Mouse (Mus musculus) liver, embryonic 15.5 days (tissue): Measurements from ENCODE around the gene Mrpl17. TPM values are rescaled to one million over a fixed set of nuclear protein-coding genes. Genes with fewer than 3 reads are reported as not detected.

Source experiments
- ATAC-seq: fragments of 200-750 bp; cut with Nextera tagmentation; 2 replicates; pipeline ENCODE4 v1.8.0; 2017; ENCODE audit warnings: moderate number of reproducible peaks, mild to moderate bottlenecking, moderate library complexity; ENCODE audit not compliant: insufficient read depth
- H3K27ac ChIP-seq: fragments of 300-500 bp; sonication (generic); replicated peaks from 2 replicates; pipeline ENCODE4 v1.5.1; 2015; ENCODE audit warnings: mild to moderate bottlenecking, inconsistent platforms
- H3K27me3 ChIP-seq: fragments of 300-500 bp; sonication (generic); 2 replicates; pipeline ENCODE4 v1.6.1; 2015; ENCODE audit warnings: mild to moderate bottlenecking, inconsistent platforms
- H3K36me3 ChIP-seq: fragments of 300-500 bp; sonication (generic); replicated peaks from 2 replicates; pipeline ENCODE4 v1.6.1; 2015; ENCODE audit warnings: moderate library complexity, mild to moderate bottlenecking, inconsistent platforms
- H3K4me1 ChIP-seq: fragments of 300-500 bp; sonication (generic); replicated peaks from 2 replicates; pipeline ENCODE4 v1.6.1; 2015; ENCODE audit warnings: inconsistent platforms
- H3K4me2 ChIP-seq: fragments of 300-500 bp; sonication (generic); 2 replicates; pipeline ENCODE4 v1.6.1; 2015; ENCODE audit warnings: moderate library complexity, mild to moderate bottlenecking, inconsistent platforms
- H3K4me3 ChIP-seq: fragments of 300-500 bp; sonication (generic); replicated peaks from 2 replicates; pipeline ENCODE4 v1.5.1; 2015; ENCODE audit warnings: mild to moderate bottlenecking, inconsistent platforms
- H3K9ac ChIP-seq: fragments of 300-500 bp; sonication (generic); 2 replicates; pipeline ENCODE4 v1.6.1; 2015; ENCODE audit warnings: moderate library complexity, mild to moderate bottlenecking, inconsistent platforms
- H3K9me3 ChIP-seq: fragments of 300-500 bp; sonication (generic); replicated peaks from 2 replicates; pipeline ENCODE4 v1.6.1; 2016; ENCODE audit warnings: inconsistent platforms
- WGBS: fragments of 180-500 bp; shearing (Covaris S2); methylation state at CpG from one replicate; pipeline ENCODE4 v1.1.7; 2015; ENCODE audit warnings: mixed read lengths; ENCODE audit not compliant: insufficient replicate concordance; 5-methylcytosine and 5-hydroxymethylcytosine counted together
- polyA plus RNA-seq: library from polyadenylated mRNA; unstranded; fragments of >200 nt; fragmentation: Nextera tagmentation; extraction: Ambion mirVana; gene quantifications from 2 replicates; pipeline ENCODE4 v1.2.1, GENCODE M21; 2015

Gene Mrpl17
- polyA plus RNA-seq, 1 experiment from 2014 or later: 216 TPM

DNA sequence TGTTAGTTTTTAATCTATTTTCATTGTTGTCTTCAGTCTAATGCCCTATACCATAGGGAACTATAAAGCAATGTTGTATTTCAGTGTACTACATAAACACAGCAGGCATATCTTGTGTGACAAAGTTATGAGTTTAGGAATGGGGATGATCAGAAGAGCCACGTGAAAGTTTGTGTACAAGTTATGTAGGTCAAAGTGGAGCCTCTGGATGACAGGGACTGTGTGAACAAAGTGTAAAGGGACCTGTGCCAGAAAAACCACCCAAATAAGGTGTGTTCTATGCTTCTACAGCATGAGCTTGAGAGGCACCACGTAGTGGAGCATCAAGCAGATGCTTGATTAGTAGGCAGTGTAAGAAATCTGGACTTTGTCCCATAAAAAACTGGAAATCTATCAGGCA lies 4.2 kb downstream of the Mrpl17 start:
- H3K4me1 ChIP-seq: peaks cover 23% of the 10 kb centered on the region
- H3K27me3 ChIP-seq: no peaks in the 10 kb centered on the region
- H3K27ac ChIP-seq: no peak overlapping the region
- ATAC-seq: no peak
- no peak overlapping the region for H3K4me2 ChIP-seq
- H3K9ac ChIP-seq: no peak overlapping the region
- no peak overlapping the region for H3K4me3 ChIP-seq
- H3K9me3 ChIP-seq: no peaks in the 10 kb centered on the region
- WGBS: 43% methylated on average over 2 of the region's 2 CpGs
- H3K36me3 ChIP-seq: peaks cover 16% of the 10 kb centered on the region

DNA sequence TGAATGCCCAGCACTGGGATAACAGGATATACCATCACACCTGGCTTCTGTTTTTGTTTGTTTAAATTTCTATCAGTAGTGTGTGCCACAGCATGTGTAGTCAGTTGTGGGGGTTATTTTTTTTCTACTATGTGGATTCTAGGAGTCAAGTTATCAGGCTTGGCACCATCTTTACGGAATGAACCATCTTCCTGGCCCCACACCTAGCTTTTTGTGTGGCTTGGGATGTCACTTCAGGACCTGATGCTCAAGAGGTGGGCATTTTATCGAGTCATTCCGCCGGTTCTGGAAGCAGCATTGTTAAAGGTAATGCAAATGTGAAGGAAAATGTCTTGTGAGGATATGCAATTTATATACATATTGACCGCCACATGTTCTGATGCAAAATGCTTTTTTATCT lies 4.8 kb downstream of the Mrpl17 start:
- Histone ChIP-seq H3K27ac (no peak overlapping the region), H3K36me3 (peaks cover 16% of the 10 kb centered on the region), H3K4me2 (no peak overlapping the region), H3K27me3 (peaks cover 3% of the 10 kb centered on the region; the same call in 1 of the 2 replicates), H3K4me1 (peaks cover 20% of the 10 kb centered on the region), H3K4me3 (no peak overlapping the region), H3K9ac (no peak overlapping the region), H3K9me3 (no peaks in the 10 kb centered on the region)
- 66% methylated on average over 5 of the region's 5 CpGs for WGBS
- no peak for ATAC-seq

DNA sequence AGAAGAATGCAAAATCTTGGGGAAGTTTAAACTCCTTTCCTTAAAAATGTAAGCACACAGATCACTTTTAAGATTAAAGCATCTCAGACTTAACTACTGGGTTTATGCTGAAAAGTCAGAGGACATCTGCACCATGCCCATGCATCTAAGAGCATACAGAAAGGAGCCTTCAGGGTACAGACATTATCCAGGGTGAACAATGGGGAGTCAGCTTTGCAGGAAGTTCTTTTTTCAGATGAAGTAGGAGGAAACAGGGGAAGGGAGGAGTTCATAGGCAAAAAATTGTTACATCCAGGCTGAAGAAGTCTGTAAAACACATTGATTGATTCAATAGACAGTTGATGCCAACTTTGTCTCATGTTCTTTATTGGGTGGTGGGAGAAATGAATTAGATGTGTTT lies 7.5 kb downstream of the Mrpl17 start:
- H3K36me3 ChIP-seq: peaks cover 2% of the 10 kb centered on the region
- no peak for ATAC-seq
- H3K4me2 ChIP-seq: no peak overlapping the region
- no peak overlapping the region for H3K27ac ChIP-seq
- H3K9ac ChIP-seq: no peak overlapping the region
- no peak overlapping the region for H3K4me3 ChIP-seq
- H3K9me3 ChIP-seq: no peaks in the 10 kb centered on the region
- H3K4me1 ChIP-seq: no peaks in the 10 kb centered on the region
- H3K27me3 ChIP-seq: peaks cover 3% of the 10 kb centered on the region; the same call in 1 of the 2 replicates

DNA sequence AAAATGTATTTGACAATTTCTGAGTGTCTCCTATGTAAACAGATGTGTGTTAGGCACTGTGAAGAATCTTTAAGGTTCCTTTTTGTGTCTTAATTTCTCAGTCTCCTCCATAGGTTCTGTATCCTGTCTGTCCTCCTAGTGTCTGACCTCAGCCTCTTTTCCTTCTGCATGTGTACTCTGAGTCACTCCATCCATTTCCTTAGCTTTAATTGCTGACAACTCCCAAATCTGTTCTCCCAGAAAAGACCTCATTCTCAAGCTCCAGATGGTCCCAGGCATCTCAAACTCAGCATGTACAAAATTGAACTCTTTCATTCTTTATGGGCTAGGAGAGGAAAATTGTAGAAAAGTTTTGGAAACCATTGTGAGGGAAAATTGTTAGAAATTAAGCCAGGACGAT lies 8.1 kb downstream of the Mrpl17 start:
- no peaks in the 10 kb centered on the region for H3K4me1 ChIP-seq
- no peak overlapping the region for H3K4me2 ChIP-seq
- H3K27me3 ChIP-seq: peaks cover 3% of the 10 kb centered on the region; the same call in 1 of the 2 replicates
- H3K27ac ChIP-seq: no peak overlapping the region
- H3K9ac ChIP-seq: no peak overlapping the region
- no peaks in the 10 kb centered on the region for H3K9me3 ChIP-seq
- H3K4me3 ChIP-seq: no peak overlapping the region
- 25% methylated on average over 1 of the region's 1 CpGs for WGBS
- ATAC-seq: no peak
- H3K36me3 ChIP-seq: no peaks in the 10 kb centered on the region

DNA sequence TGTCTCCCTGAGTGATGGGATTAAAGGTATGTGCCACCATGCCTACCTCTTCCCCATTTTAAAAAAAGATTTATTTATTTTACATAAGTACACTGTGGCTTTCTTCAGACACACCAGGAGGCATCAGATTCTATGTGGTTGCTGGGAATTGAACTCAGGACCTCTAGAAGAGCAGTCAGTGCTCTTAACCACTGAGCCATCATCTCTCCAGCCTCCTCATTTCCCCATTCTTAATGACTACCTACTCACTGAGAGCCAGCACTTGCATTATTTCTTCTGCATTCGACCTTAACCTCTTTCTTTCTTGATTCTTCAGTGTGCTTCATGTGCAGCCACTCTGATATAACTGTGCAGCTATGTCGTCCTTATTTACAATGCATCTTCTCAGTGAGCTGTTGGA lies 8.6 kb downstream of the Mrpl17 start:
- H3K4me2 ChIP-seq: no peak overlapping the region
- H3K4me3 ChIP-seq: no peak overlapping the region
- no peak overlapping the region for H3K27ac ChIP-seq
- 27% methylated on average over 2 of the region's 2 CpGs for WGBS
- no peak for ATAC-seq
- peaks cover 3% of the 10 kb centered on the region; the same call in 1 of the 2 replicates for H3K27me3 ChIP-seq
- H3K36me3 ChIP-seq: no peaks in the 10 kb centered on the region
- H3K4me1 ChIP-seq: no peaks in the 10 kb centered on the region
- no peaks in the 10 kb centered on the region for H3K9me3 ChIP-seq
- H3K9ac ChIP-seq: no peak overlapping the region

DNA sequence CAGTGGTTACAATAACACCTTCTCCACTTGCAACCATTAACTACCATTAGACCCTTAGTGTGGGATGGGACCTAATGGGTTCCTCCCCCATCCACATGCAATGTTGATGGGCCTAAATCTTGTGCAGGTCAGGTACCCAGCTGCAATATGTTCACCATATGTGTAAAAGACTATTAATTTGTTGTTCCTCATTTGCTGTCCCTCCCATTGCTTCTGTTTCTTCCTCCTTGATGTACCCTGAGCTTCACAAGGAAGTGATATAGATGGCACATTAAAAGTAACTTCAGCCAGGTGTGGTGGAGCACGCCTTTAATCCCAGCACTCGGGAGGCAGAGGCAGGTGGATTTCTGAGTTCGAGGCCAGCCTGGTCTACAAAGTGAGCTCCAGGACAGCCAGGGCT lies 13.9 kb downstream of the Mrpl17 start:
- peaks cover 4% of the 10 kb centered on the region for H3K27me3 ChIP-seq
- no peak overlapping the region for H3K4me2 ChIP-seq
- no peaks in the 10 kb centered on the region for H3K9me3 ChIP-seq
- no peak overlapping the region for H3K27ac ChIP-seq
- H3K9ac ChIP-seq: no peak overlapping the region
- 60% methylated on average over 3 of the region's 3 CpGs for WGBS
- H3K36me3 ChIP-seq: no peaks in the 10 kb centered on the region
- no peak for ATAC-seq
- no peak overlapping the region for H3K4me3 ChIP-seq
- no peaks in the 10 kb centered on the region for H3K4me1 ChIP-seq

DNA sequence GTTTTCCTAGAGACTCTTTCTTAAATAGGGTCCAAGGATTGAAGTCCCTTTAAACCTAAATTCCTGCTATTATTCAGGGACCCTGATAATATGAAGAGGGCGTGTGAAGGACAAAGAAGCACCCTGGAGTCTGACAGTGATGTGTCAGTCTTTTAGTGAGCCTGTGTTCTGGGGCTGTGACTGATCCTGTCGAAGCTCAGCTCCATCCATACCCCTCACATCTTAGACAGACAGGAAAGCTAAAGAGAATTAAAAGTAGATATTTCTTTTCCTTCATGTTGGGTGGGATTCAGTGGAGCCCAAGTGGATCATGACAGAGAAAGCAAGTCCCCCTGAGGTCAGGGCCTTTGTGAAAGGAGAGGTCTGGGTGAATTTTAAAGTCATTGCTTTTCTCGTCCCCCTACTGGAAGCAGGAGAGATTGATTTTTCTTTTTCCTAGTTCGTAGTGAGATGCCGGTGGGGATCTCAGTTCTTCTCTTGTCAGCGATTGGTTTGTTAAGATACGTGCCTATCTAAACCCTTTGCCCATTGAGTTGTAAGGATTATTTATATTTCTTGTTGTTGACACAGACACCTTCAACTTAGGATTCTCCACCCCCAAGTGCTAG lies 15.0 kb downstream of the Mrpl17 start:
- no peak for ATAC-seq
- H3K9me3 ChIP-seq: no peaks in the 10 kb centered on the region
- no peak overlapping the region for H3K27ac ChIP-seq
- peaks cover 10% of the 10 kb centered on the region for H3K27me3 ChIP-seq
- no peaks in the 10 kb centered on the region for H3K36me3 ChIP-seq
- H3K4me3 ChIP-seq: no peak overlapping the region
- no peaks in the 10 kb centered on the region for H3K4me1 ChIP-seq
- H3K4me2 ChIP-seq: no peak overlapping the region
- H3K9ac ChIP-seq: no peak overlapping the region
- WGBS: 23% methylated on average over 7 of the region's 7 CpGs

DNA sequence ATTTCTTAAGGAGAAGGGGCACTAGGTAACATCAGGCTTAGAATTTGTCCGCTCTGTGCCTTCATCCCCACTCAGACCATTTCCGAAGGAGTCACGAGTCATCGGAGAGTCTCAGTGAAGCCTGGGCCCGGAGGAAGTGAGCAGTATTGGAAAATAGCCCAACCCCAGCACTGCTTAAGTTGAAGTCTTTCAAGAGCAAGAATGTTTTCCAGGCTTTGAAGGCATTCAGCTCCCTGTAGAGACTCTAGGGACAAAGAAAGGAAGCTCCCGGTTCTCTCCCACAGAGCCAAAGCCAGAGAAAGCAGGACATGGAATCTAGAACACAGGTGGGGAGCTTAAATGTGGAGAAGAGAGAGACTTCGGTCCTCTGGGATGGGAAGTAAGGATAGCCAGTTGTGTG lies 17.2 kb downstream of the Mrpl17 start:
- no peak overlapping the region for H3K4me3 ChIP-seq
- H3K36me3 ChIP-seq: no peaks in the 10 kb centered on the region
- H3K4me2 ChIP-seq: no peak overlapping the region
- no peaks in the 10 kb centered on the region for H3K4me1 ChIP-seq
- H3K9ac ChIP-seq: no peak overlapping the region
- H3K27me3 ChIP-seq: peaks cover 29% of the 10 kb centered on the region
- H3K9me3 ChIP-seq: no peaks in the 10 kb centered on the region
- 72% methylated on average over 7 of the region's 7 CpGs for WGBS
- ATAC-seq: no peak
- no peak overlapping the region for H3K27ac ChIP-seq

DNA sequence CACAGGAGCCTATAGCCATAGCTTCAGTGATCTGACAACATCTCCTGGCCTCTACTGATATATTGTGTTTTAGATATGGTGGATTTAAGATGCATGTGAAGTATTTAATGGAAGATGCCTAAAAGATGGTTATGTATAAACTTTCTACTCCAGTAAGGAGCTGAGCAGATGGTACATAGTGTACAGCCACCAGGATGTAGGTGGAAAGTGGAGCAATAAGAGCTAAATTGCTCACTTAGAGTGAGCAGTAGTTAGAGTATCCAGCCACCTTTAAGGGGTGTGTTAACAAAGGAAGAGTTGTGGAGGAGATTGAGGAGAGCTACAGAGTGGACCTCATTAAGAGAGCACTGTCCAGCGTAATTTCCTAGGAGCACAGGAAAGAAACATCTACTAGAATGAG lies 19.8 kb downstream of the Mrpl17 start:
- Histone ChIP-seq H3K4me1 (no peaks in the 10 kb centered on the region; the same call in 1 of the 2 replicates), H3K36me3 (no peaks in the 10 kb centered on the region), H3K4me2 (no peak overlapping the region), H3K4me3 (no peak overlapping the region), H3K27me3 (peaks cover 55% of the 10 kb centered on the region), H3K9me3 (no peaks in the 10 kb centered on the region), H3K9ac (no peak overlapping the region), H3K27ac (no peak overlapping the region)
- ATAC-seq: no peak
- 64% methylated on average over 1 of the region's 1 CpGs for WGBS

DNA sequence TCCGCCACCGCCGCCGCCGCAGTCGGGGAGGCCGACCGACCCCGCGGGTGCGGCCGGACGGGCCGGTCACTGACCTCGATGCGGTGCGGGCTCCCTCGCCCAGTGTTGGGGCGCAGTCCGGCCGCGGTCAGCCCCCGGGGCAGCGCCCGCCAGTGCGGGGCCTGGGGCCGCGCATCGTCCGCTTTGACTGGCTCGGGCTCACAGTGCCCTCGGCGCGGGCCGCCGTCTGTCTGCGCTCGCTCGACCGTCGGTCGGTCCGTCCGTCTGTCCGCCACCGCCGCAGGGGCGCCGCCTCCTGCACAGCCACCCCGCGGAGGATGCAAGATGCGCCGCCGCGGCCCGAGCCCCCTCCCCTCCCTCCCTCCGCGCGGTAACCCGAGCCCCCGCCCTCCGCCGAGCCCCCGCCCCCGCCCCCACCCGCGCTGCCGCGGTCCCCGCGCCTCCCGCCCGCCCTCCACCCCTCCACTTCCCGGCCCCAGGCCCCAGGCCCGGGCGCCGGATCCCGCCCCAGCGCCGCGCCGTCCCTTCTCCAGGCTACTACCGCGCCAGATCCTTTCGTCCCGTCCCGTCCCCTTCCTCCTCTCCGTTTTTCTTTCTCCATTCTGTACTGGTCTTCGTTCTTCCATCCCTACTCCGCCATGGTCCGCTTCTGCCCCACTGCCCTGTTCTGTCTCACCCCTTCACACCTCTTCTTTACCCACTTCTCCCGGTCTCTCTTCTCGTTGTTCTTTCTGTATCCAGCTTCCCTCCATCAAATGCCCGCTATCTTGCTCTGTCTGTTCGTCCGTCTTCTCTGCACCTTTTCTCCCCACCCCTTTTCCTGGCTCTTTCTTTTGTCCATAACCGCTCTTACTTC lies 23.4 kb downstream of the Mrpl17 start, which contains the start of gene Dchs1:
TSS of gene Dchs1 (minus strand) at position 370 of the 856 bp plus-strand sequence.
- Histone ChIP-seq H3K4me3 (peak within 1 kb of the TSS; percentile 49), H3K9ac (no peak within 1 kb of the TSS), H3K36me3 (no peaks in the 10 kb centered on the region), H3K27ac (no peak within 1 kb of the TSS), H3K4me1 (no peaks in the 10 kb centered on the region; the same call in 1 of the 2 replicates), H3K9me3 (no peaks in the 10 kb centered on the region), H3K4me2 (peak within 1 kb of the TSS; percentile 60), H3K27me3 (peaks cover 85% of the 10 kb centered on the region)
- peak; percentile 43; the same call in 1 of the 2 replicates for ATAC-seq
- 2% methylated on average over 76 of the region's 97 CpGs for WGBS

DNA sequence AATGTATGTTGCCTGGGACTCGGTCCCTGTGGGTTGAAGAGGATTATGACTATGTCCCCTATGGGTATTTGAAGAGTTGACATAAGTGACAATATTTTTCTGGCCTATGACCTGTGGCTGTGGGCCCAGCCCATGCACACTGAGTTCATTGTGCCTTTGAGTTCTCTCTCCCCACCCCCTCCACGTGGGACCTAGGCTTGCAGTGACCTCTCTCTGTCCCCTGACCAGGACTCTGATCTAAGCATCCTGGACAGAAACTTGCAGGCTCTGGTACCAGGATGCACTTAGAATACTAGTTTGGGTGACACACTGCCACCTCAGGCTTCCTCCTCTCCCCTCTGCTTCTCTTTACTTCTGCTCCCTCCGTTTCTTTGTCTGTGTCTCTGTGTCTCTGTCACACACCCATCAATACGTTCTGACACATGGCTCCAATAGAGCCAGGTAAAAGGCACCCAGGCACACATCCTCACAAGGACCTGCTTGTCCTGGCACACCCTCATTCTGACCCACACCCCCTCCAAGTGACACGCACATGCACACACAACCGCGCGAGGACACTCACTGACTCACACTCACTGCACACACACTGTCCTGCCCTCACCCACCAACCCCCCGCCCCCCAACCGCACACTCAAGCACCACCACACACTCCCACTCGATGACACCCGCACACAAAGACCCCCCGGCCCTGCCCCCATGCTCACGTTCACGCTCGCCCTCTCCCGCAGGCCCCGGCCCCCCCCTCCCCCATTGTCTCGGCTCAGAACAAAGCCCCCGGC lies 24.2 kb downstream of the Mrpl17 start:
- no peaks in the 10 kb centered on the region for H3K36me3 ChIP-seq
- WGBS: 14% methylated on average over 20 of the region's 20 CpGs
- no peak overlapping the region for H3K9ac ChIP-seq
- H3K4me3 ChIP-seq: peak overlapping the region; percentile 49
- ATAC-seq: peak; percentile 33
- peak overlapping the region; percentile 60 for H3K4me2 ChIP-seq
- no peaks in the 10 kb centered on the region; the same call in 1 of the 2 replicates for H3K4me1 ChIP-seq
- H3K9me3 ChIP-seq: no peaks in the 10 kb centered on the region
- H3K27me3 ChIP-seq: peaks cover 85% of the 10 kb centered on the region
- H3K27ac ChIP-seq: no peak overlapping the region
